8 mouse cellular contexts compared by ENCODE assay signal in the genomic region with DNA sequence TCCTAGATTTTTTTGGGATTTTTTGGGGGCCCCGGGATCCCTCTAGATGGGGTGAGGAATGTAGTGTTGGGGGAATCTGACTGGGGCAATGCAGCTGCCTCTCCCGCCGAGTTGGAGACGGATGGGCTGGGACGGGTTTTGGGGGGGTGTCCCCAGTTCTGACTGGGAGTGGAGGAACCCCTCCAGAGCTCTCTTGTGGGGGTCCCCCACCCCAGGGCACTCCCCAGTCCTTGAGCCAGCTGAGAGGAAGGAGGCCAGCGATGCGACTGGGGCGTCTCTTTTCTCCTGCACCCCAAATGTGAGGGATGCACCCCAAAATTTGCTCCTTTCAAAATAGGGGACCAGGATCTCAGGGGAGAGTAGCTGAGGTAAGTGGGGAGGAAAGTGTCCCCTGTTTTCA. TPM values are rescaled to one million over a fixed set of nuclear protein-coding genes. Genes with fewer than 3 reads are reported as not detected.
DNase-seq lines count a peak whose midpoint lies in the region; ATAC-seq and TF ChIP-seq lines count a peak whose summit lies in the region.

No protein-coding gene starts in this region.

- peaks cover 7% of the 10 kb centered on the region; the same call in 1 of the 2 replicates for H3K36me3 ChIP-seq in liver, embryonic 11.5 days (ENCODE audit: control insufficient read depth, insufficient read depth, low read length)
- H3K36me3 ChIP-seq in liver, postnatal 0 days (replicated peaks; ENCODE audit: insufficient read depth, low read length), result peaks cover 11% of the 10 kb centered on the region; the same call in 1 of the 2 replicates
- H3K36me3 ChIP-seq in embryonic facial prominence, embryonic 12.5 days, result peaks cover 19% of the 10 kb centered on the region
- H3K36me3 ChIP-seq in intestine, embryonic 15.5 days, result no peaks in the 10 kb centered on the region
- peaks cover 16% of the 10 kb centered on the region for H3K36me3 ChIP-seq in neural tube, embryonic 15.5 days

- ATAC-seq in liver, embryonic 11.5 days (replicated peaks; ENCODE audit: low FRiP score), result no peak
- no peak for ATAC-seq in liver, postnatal 0 days
- no peak for ATAC-seq in embryonic facial prominence, embryonic 12.5 days (ENCODE audit: insufficient number of reproducible peaks, insufficient read depth, low FRiP score, low TSS enrichment)
- no peak for ATAC-seq in intestine, embryonic 15.5 days
- no peak for ATAC-seq in neural tube, embryonic 15.5 days (ENCODE audit: low FRiP score)

- no peak overlapping the region for H3K4me3 ChIP-seq in liver, embryonic 11.5 days (ENCODE audit: low read depth, low read length)
- H3K4me3 ChIP-seq in liver, postnatal 0 days (ENCODE audit: low read depth, low read length), result no peak overlapping the region
- H3K4me3 ChIP-seq in embryonic facial prominence, embryonic 12.5 days, result peak overlapping the region; percentile 41
- H3K4me3 ChIP-seq in intestine, embryonic 15.5 days (replicated peaks), result peak overlapping the region; percentile 35
- H3K4me3 ChIP-seq in neural tube, embryonic 15.5 days (replicated peaks), result peak overlapping the region; percentile 36; the same call in 1 of the 2 replicates

- peak overlapping the region; percentile 60 for H3K4me2 ChIP-seq in liver, embryonic 11.5 days
- H3K4me2 ChIP-seq in liver, postnatal 0 days (ENCODE audit: low read depth, low read length), result no peak overlapping the region
- peak overlapping the region; percentile 60 for H3K4me2 ChIP-seq in embryonic facial prominence, embryonic 12.5 days (replicated peaks)
- peak overlapping the region; percentile 63 for H3K4me2 ChIP-seq in intestine, embryonic 15.5 days (replicated peaks)
- H3K4me2 ChIP-seq in neural tube, embryonic 15.5 days, result peak overlapping the region; percentile 55

- no peak for TF ChIP-seq CTCF in liver, postnatal 0 days (IDR thresholded peaks at IDR 0.05; ENCODE audit: low read depth)

- H3K27me3 ChIP-seq in liver, embryonic 11.5 days (replicated peaks; ENCODE audit: control insufficient read depth, insufficient read depth, low read length), result peaks cover 24% of the 10 kb centered on the region
- peaks cover 21% of the 10 kb centered on the region for H3K27me3 ChIP-seq in liver, postnatal 0 days (ENCODE audit: insufficient read depth, low read length)
- H3K27me3 ChIP-seq in embryonic facial prominence, embryonic 12.5 days, result peaks cover 23% of the 10 kb centered on the region
- peaks cover 14% of the 10 kb centered on the region; the same call in 1 of the 2 replicates for H3K27me3 ChIP-seq in intestine, embryonic 15.5 days (replicated peaks)
- H3K27me3 ChIP-seq in neural tube, embryonic 15.5 days (replicated peaks), result peaks cover 37% of the 10 kb centered on the region

- H3K4me1 ChIP-seq in liver, embryonic 11.5 days (replicated peaks; ENCODE audit: control insufficient read depth, insufficient read depth, low read length), result peaks cover 43% of the 10 kb centered on the region
- H3K4me1 ChIP-seq in liver, postnatal 0 days (ENCODE audit: insufficient read depth), result peaks cover 28% of the 10 kb centered on the region
- H3K4me1 ChIP-seq in embryonic facial prominence, embryonic 12.5 days, result peaks cover 23% of the 10 kb centered on the region
- peaks cover 35% of the 10 kb centered on the region for H3K4me1 ChIP-seq in intestine, embryonic 15.5 days (replicated peaks)
- peaks cover 42% of the 10 kb centered on the region for H3K4me1 ChIP-seq in neural tube, embryonic 15.5 days

- no peak overlapping the region for H3K9ac ChIP-seq in liver, embryonic 11.5 days (ENCODE audit: low read depth, low read length)
- no peak overlapping the region for H3K9ac ChIP-seq in liver, postnatal 0 days (replicated peaks)
- H3K9ac ChIP-seq in embryonic facial prominence, embryonic 12.5 days, result peak overlapping the region; percentile 62
- H3K9ac ChIP-seq in intestine, embryonic 15.5 days, result 0 out of 2 replicates have a peak overlapping the region, but pooled peaks have one; percentile 51
- no peak overlapping the region; the same call in 1 of the 2 replicates for H3K9ac ChIP-seq in neural tube, embryonic 15.5 days (replicated peaks)

- 56% methylated on average over 8 of the region's 8 CpGs for WGBS in liver, embryonic 11.5 days
- 50% methylated on average over 8 of the region's 8 CpGs for WGBS in liver, postnatal 0 days (ENCODE audit: insufficient replicate concordance)
- 35% methylated on average over 8 of the region's 8 CpGs for WGBS in embryonic facial prominence, embryonic 12.5 days
- WGBS in intestine, embryonic 15.5 days, result 37% methylated on average over 8 of the region's 8 CpGs
- WGBS in neural tube, embryonic 15.5 days, result 41% methylated on average over 8 of the region's 8 CpGs

- H3K9me3 ChIP-seq in liver, embryonic 11.5 days (ENCODE audit: control insufficient read depth, low read length), result no peaks in the 10 kb centered on the region
- H3K9me3 ChIP-seq in liver, postnatal 0 days (ENCODE audit: low read length), result no peaks in the 10 kb centered on the region
- no peaks in the 10 kb centered on the region for H3K9me3 ChIP-seq in embryonic facial prominence, embryonic 12.5 days
- H3K9me3 ChIP-seq in intestine, embryonic 15.5 days, result no peaks in the 10 kb centered on the region
- H3K9me3 ChIP-seq in neural tube, embryonic 15.5 days (replicated peaks), result no peaks in the 10 kb centered on the region

- no peak for TF ChIP-seq EP300 in liver, postnatal 0 days (IDR thresholded peaks at IDR 0.05; ENCODE audit: low read depth)

- no peak overlapping the region for H3K27ac ChIP-seq in liver, embryonic 11.5 days (ENCODE audit: low read depth, low read length)
- H3K27ac ChIP-seq in liver, postnatal 0 days (ENCODE audit: low read depth), result no peak overlapping the region
- H3K27ac ChIP-seq in embryonic facial prominence, embryonic 12.5 days, result no peak overlapping the region
- H3K27ac ChIP-seq in intestine, embryonic 15.5 days, result no peak overlapping the region
- no peak overlapping the region for H3K27ac ChIP-seq in neural tube, embryonic 15.5 days (replicated peaks)

- intact Hi-C loops in left cerebral cortex, postnatal 4 days (cut with DNase I), result loop anchor here (10.0 kb wide), 1 partner anchor 102 kb away; no protein-coding TSS in a partner anchor

- DNase-seq in liver, embryonic 11.5 days (ENCODE audit: low spot score), result no peak
- DNase-seq in liver, postnatal 0 days, result no peak
- no peak for DNase-seq in thymus, postnatal 4 days
- DNase-seq in gastrocnemius, postnatal 25 days, result no peak
- no peak for DNase-seq in left cerebral cortex, postnatal 4 days

RNA-seq across cellular contexts. Expression of gene Bcl6b, which starts 3.4 kb away (rescaled TPM):
- 6.8 and 7.3 TPM in 2 replicates for polyA plus RNA-seq in liver, embryonic 11.5 days (2014; fragmentation: Nextera tagmentation; extraction: Ambion mirVana)
- polyA plus RNA-seq in liver, postnatal 0 days (2015; fragmentation: Nextera tagmentation; extraction: Ambion mirVana), result 1.4 and 1.8 TPM in 2 replicates
- 10.7 and 10.8 TPM in 2 replicates for polyA plus RNA-seq in embryonic facial prominence, embryonic 12.5 days (2016; fragmentation: Nextera tagmentation; extraction: Ambion mirVana)
- polyA plus RNA-seq in intestine, embryonic 15.5 days (2015; fragmentation: Nextera tagmentation; extraction: Ambion mirVana), result 11.1 and 11.9 TPM in 2 replicates
- polyA plus RNA-seq in neural tube, embryonic 15.5 days (2015; fragmentation: Nextera tagmentation; extraction: Ambion mirVana), result 5.2 and 6.6 TPM in 2 replicates
- 1 to 10 TPM; 4.1 to 6.2 TPM for total RNA-seq in gastrocnemius, postnatal 25 days (2021)
- 1 to 10 TPM; 9.1 to 9.3 TPM for total RNA-seq in left cerebral cortex, postnatal 4 days (2021)

RNA-seq across cellular contexts. Expression of gene 0610010K14Rik, which starts 4.7 kb away (rescaled TPM):
- polyA plus RNA-seq in liver, embryonic 11.5 days (2014; fragmentation: Nextera tagmentation; extraction: Ambion mirVana), result 138 and 140 TPM in 2 replicates
- 48.9 and 55.2 TPM in 2 replicates for polyA plus RNA-seq in liver, postnatal 0 days (2015; fragmentation: Nextera tagmentation; extraction: Ambion mirVana)
- polyA plus RNA-seq in embryonic facial prominence, embryonic 12.5 days (2016; fragmentation: Nextera tagmentation; extraction: Ambion mirVana), result 193 and 202 TPM in 2 replicates
- 133 and 138 TPM in 2 replicates for polyA plus RNA-seq in intestine, embryonic 15.5 days (2015; fragmentation: Nextera tagmentation; extraction: Ambion mirVana)
- polyA plus RNA-seq in neural tube, embryonic 15.5 days (2015; fragmentation: Nextera tagmentation; extraction: Ambion mirVana), result 153 and 167 TPM in 2 replicates
- total RNA-seq in gastrocnemius, postnatal 25 days (2021), result 10 to 100 TPM; 26.9 to 36.2 TPM
- 10 to 100 TPM; 64.2 to 73.1 TPM for total RNA-seq in left cerebral cortex, postnatal 4 days (2021)

RNA-seq across cellular contexts. Expression of gene Gm21988, which starts 6.6 kb away (rescaled TPM):
- polyA plus RNA-seq in liver, embryonic 11.5 days (2014; fragmentation: Nextera tagmentation; extraction: Ambion mirVana), result 7.6 and 9.6 TPM in 2 replicates
- 5.4 and 5.8 TPM in 2 replicates for polyA plus RNA-seq in liver, postnatal 0 days (2015; fragmentation: Nextera tagmentation; extraction: Ambion mirVana)
- polyA plus RNA-seq in embryonic facial prominence, embryonic 12.5 days (2016; fragmentation: Nextera tagmentation; extraction: Ambion mirVana), result 9.9 and 13.2 TPM in 2 replicates
- polyA plus RNA-seq in intestine, embryonic 15.5 days (2015; fragmentation: Nextera tagmentation; extraction: Ambion mirVana), result 8.8 and 10.6 TPM in 2 replicates
- polyA plus RNA-seq in neural tube, embryonic 15.5 days (2015; fragmentation: Nextera tagmentation; extraction: Ambion mirVana), result 13.1 and 16.0 TPM in 2 replicates
- total RNA-seq in gastrocnemius, postnatal 25 days (2021), result 1 to 10 TPM; 2.4 to 3.0 TPM
- total RNA-seq in left cerebral cortex, postnatal 4 days (2021), result 1 to 10 TPM; 8.5 to 8.6 TPM

RNA-seq across cellular contexts. Expression of gene Rnasek, which starts 6.6 kb away (rescaled TPM):
- 184 and 188 TPM in 2 replicates for polyA plus RNA-seq in liver, embryonic 11.5 days (2014; fragmentation: Nextera tagmentation; extraction: Ambion mirVana)
- polyA plus RNA-seq in liver, postnatal 0 days (2015; fragmentation: Nextera tagmentation; extraction: Ambion mirVana), result 241 TPM in 2 replicates
- 136 and 148 TPM in 2 replicates for polyA plus RNA-seq in embryonic facial prominence, embryonic 12.5 days (2016; fragmentation: Nextera tagmentation; extraction: Ambion mirVana)
- 196 and 226 TPM in 2 replicates for polyA plus RNA-seq in intestine, embryonic 15.5 days (2015; fragmentation: Nextera tagmentation; extraction: Ambion mirVana)
- polyA plus RNA-seq in neural tube, embryonic 15.5 days (2015; fragmentation: Nextera tagmentation; extraction: Ambion mirVana), result 384 and 458 TPM in 2 replicates
- 100 to 1,000 TPM in 1 of 2 experiments, 10 to 100 TPM in 1; 96.1 to 126 TPM for total RNA-seq in gastrocnemius, postnatal 25 days (2021)
- 100 to 1,000 TPM; 180 to 182 TPM for total RNA-seq in left cerebral cortex, postnatal 4 days (2021)

RNA-seq across cellular contexts. Expression of gene Slc16a13, which starts 12.2 kb away (rescaled TPM):
- polyA plus RNA-seq in liver, embryonic 11.5 days (2014; fragmentation: Nextera tagmentation; extraction: Ambion mirVana), result 9.1 and 10.1 TPM in 2 replicates
- 1.3 and 1.9 TPM in 2 replicates for polyA plus RNA-seq in liver, postnatal 0 days (2015; fragmentation: Nextera tagmentation; extraction: Ambion mirVana)
- polyA plus RNA-seq in embryonic facial prominence, embryonic 12.5 days (2016; fragmentation: Nextera tagmentation; extraction: Ambion mirVana), result 12.8 and 13.3 TPM in 2 replicates
- 13.2 and 16.0 TPM in 2 replicates for polyA plus RNA-seq in intestine, embryonic 15.5 days (2015; fragmentation: Nextera tagmentation; extraction: Ambion mirVana)
- 12.4 and 14.3 TPM in 2 replicates for polyA plus RNA-seq in neural tube, embryonic 15.5 days (2015; fragmentation: Nextera tagmentation; extraction: Ambion mirVana)
- total RNA-seq in gastrocnemius, postnatal 25 days (2021), result under 1 TPM; 0.10 to 0.88 TPM
- 10 to 100 TPM; 14.8 to 15.2 TPM for total RNA-seq in left cerebral cortex, postnatal 4 days (2021)

Comparison
In these comparisons a context has a peak if more than half of its experiments do, and no peak if none do; other contexts are left out.
1. H3K4me3 ChIP-seq: peak in embryonic facial prominence, embryonic 12.5 days (single experiment), intestine, embryonic 15.5 days (single experiment) and neural tube, embryonic 15.5 days (single experiment); none in liver, embryonic 11.5 days (single experiment) and liver, postnatal 0 days (single experiment).
2. H3K9ac ChIP-seq: peak in embryonic facial prominence, embryonic 12.5 days (single experiment) and intestine, embryonic 15.5 days (single experiment); none in liver, embryonic 11.5 days (single experiment), liver, postnatal 0 days (single experiment) and neural tube, embryonic 15.5 days (single experiment).